17 mouse cellular contexts compared by ENCODE assay signal in genomic region chr12:109010070-109010649, GRCm38 (mm10). TPM values are rescaled to one million over a fixed set of nuclear protein-coding genes. Genes with fewer than 3 reads are reported as not detected.
A peak's percentile ranks its signal among the peaks of the same experiment; 100 is the strongest.
DNase-seq lines count a peak whose midpoint lies in the region; ATAC-seq and TF ChIP-seq lines count a peak whose summit lies in the region.
"Had no signal": no experiment of that assay in that cellular context is flagged by ENCODE, and none has a peak within 500 bp of the region (broad histone marks: within the 10 kb centered on the region; RNA-seq: fewer than 3 reads in every experiment).

No protein-coding gene starts in this region.

- H3K9me3 ChIP-seq in embryonic facial prominence, embryonic 15.5 days (replicated peaks) = no peaks in the 10 kb centered on the region
- no peaks in the 10 kb centered on the region for H3K9me3 ChIP-seq in forebrain, postnatal 0 days (ENCODE audit: low read length)
- H3K9me3 ChIP-seq in midbrain, embryonic 14.5 days (ENCODE audit: control insufficient read depth, low read length) = no peaks in the 10 kb centered on the region
- H3K9me3 ChIP-seq in liver, postnatal 0 days (ENCODE audit: low read length) = no peaks in the 10 kb centered on the region
- no peaks in the 10 kb centered on the region for H3K9me3 ChIP-seq in heart, embryonic 12.5 days (replicated peaks)
- H3K9me3 ChIP-seq: kidney, embryonic 15.5 days; limb, embryonic 13.5 days; stomach, embryonic 15.5 days had no signal

- no peak for TF ChIP-seq CTCF in forebrain, postnatal 0 days (IDR thresholded peaks at IDR 0.05; ENCODE audit: low read depth)
- TF ChIP-seq CTCF in liver, postnatal 0 days (IDR thresholded peaks at IDR 0.05; ENCODE audit: low read depth) = no peak

- WGBS in embryonic facial prominence, embryonic 15.5 days = 89% methylated on average over 18 of the region's 18 CpGs
- WGBS in forebrain, postnatal 0 days = 29% methylated on average over 18 of the region's 18 CpGs
- WGBS in midbrain, embryonic 14.5 days = 70% methylated on average over 18 of the region's 18 CpGs
- 82% methylated on average over 18 of the region's 18 CpGs for WGBS in liver, postnatal 0 days (ENCODE audit: insufficient replicate concordance)
- WGBS in heart, embryonic 12.5 days = 79% methylated on average over 18 of the region's 18 CpGs

- H3K4me2 ChIP-seq in embryonic facial prominence, embryonic 15.5 days (replicated peaks) = no peak overlapping the region
- peak overlapping the region; percentile 21; the same call in 1 of the 2 replicates for H3K4me2 ChIP-seq in forebrain, postnatal 0 days (ENCODE audit: low read depth)
- H3K4me2 ChIP-seq in midbrain, embryonic 14.5 days (ENCODE audit: low read length) = peak overlapping the region; percentile 10; the same call in 1 of the 2 replicates
- no peak overlapping the region for H3K4me2 ChIP-seq in liver, postnatal 0 days (ENCODE audit: low read depth, low read length)
- H3K4me2 ChIP-seq in heart, embryonic 12.5 days = no peak overlapping the region
- H3K4me2 ChIP-seq: kidney, embryonic 15.5 days; limb, embryonic 13.5 days; stomach, embryonic 15.5 days had no signal

- H3K27ac ChIP-seq in embryonic facial prominence, embryonic 15.5 days (replicated peaks) = no peak overlapping the region
- no peak overlapping the region for H3K27ac ChIP-seq in forebrain, postnatal 0 days (ENCODE audit: low read depth, low read length)
- peak overlapping the region; percentile 64 for H3K27ac ChIP-seq in midbrain, embryonic 14.5 days (replicated peaks; ENCODE audit: low read depth, low read length)
- no peak overlapping the region for H3K27ac ChIP-seq in liver, postnatal 0 days (ENCODE audit: low read depth)
- H3K27ac ChIP-seq in heart, embryonic 12.5 days (ENCODE audit: poor library complexity, severe bottlenecking) = no peak overlapping the region
- H3K27ac ChIP-seq: kidney, embryonic 15.5 days; layer of hippocampus, adult 2 months; limb, embryonic 13.5 days; stomach, embryonic 15.5 days had no signal

- DNase-seq in left cerebral cortex, postnatal 25 days (ENCODE audit: low spot score in 2 of 2) = peak; percentile 6 to 47
- no peak for DNase-seq in left cerebral cortex, adult 11 months (ENCODE audit: low spot score)
- peak; percentile 39 for DNase-seq in forebrain, postnatal 0 days
- DNase-seq in midbrain, embryonic 14.5 days = peak; percentile 64
- no peak for DNase-seq in layer of hippocampus, postnatal 10 days (ENCODE audit: low spot score in 2 of 2)
- DNase-seq in liver, postnatal 0 days = no peak
- DNase-seq: cerebellum, adult 9-10 months; embryo, embryonic 11 days; heart, adult 18-20 months had no signal

- H3K4me3 ChIP-seq in embryonic facial prominence, embryonic 15.5 days (replicated peaks) = no peak overlapping the region
- no peak overlapping the region for H3K4me3 ChIP-seq in forebrain, postnatal 0 days (ENCODE audit: low read depth, low read length)
- H3K4me3 ChIP-seq in midbrain, embryonic 14.5 days (replicated peaks; ENCODE audit: low read depth, low read length) = no peak overlapping the region
- H3K4me3 ChIP-seq in liver, postnatal 0 days (ENCODE audit: low read depth, low read length) = no peak overlapping the region
- no peak overlapping the region for H3K4me3 ChIP-seq in heart, embryonic 12.5 days
- H3K4me3 ChIP-seq: erythroblast, embryonic 14.5 days; kidney, embryonic 15.5 days; layer of hippocampus, adult 2 months; limb, embryonic 13.5 days; stomach, embryonic 15.5 days had no signal

- no peaks in the 10 kb centered on the region for H3K4me1 ChIP-seq in embryonic facial prominence, embryonic 15.5 days
- no peaks in the 10 kb centered on the region for H3K4me1 ChIP-seq in forebrain, postnatal 0 days (ENCODE audit: insufficient read depth)
- peaks cover 16% of the 10 kb centered on the region; the same call in 1 of the 2 replicates for H3K4me1 ChIP-seq in midbrain, embryonic 14.5 days (ENCODE audit: control insufficient read depth, insufficient read depth, low read length)
- no peaks in the 10 kb centered on the region for H3K4me1 ChIP-seq in liver, postnatal 0 days (ENCODE audit: insufficient read depth)
- no peaks in the 10 kb centered on the region for H3K4me1 ChIP-seq in heart, embryonic 12.5 days (replicated peaks)
- H3K4me1 ChIP-seq: stomach, embryonic 15.5 days had no signal

- peak; percentile 80 for ATAC-seq in embryonic facial prominence, embryonic 15.5 days (ENCODE audit: insufficient number of reproducible peaks, low FRiP score, low TSS enrichment, low read depth)
- ATAC-seq in forebrain, postnatal 0 days = peak; percentile 70
- ATAC-seq in midbrain, embryonic 14.5 days (ENCODE audit: low FRiP score, low TSS enrichment) = peak; percentile 63
- ATAC-seq in liver, postnatal 0 days = no peak
- ATAC-seq in heart, embryonic 12.5 days (ENCODE audit: insufficient number of reproducible peaks, low FRiP score) = no peak
- ATAC-seq: inflammation-experienced regulatory T-cells, adult 6 months had no signal

- no peak for TF ChIP-seq EP300 in liver, postnatal 0 days (IDR thresholded peaks at IDR 0.05; ENCODE audit: low read depth)

- H3K36me3 ChIP-seq in embryonic facial prominence, embryonic 15.5 days = no peaks in the 10 kb centered on the region
- no peaks in the 10 kb centered on the region for H3K36me3 ChIP-seq in forebrain, postnatal 0 days (ENCODE audit: insufficient read depth)
- H3K36me3 ChIP-seq in midbrain, embryonic 14.5 days (ENCODE audit: control insufficient read depth, insufficient read depth, low read length) = no peaks in the 10 kb centered on the region
- H3K36me3 ChIP-seq in liver, postnatal 0 days (replicated peaks; ENCODE audit: insufficient read depth, low read length) = no peaks in the 10 kb centered on the region
- H3K36me3 ChIP-seq in heart, embryonic 12.5 days = no peaks in the 10 kb centered on the region
- H3K36me3 ChIP-seq: kidney, embryonic 15.5 days; limb, embryonic 13.5 days; stomach, embryonic 15.5 days had no signal

- intact Hi-C loops in left cerebral cortex, postnatal 25 days (cut with DNase I) = no loop called here

- no peaks in the 10 kb centered on the region for H3K27me3 ChIP-seq in embryonic facial prominence, embryonic 15.5 days
- no peaks in the 10 kb centered on the region for H3K27me3 ChIP-seq in forebrain, postnatal 0 days (ENCODE audit: insufficient read depth, low read length)
- H3K27me3 ChIP-seq in midbrain, embryonic 14.5 days (ENCODE audit: control insufficient read depth, insufficient read depth, low read length) = no peaks in the 10 kb centered on the region
- no peaks in the 10 kb centered on the region for H3K27me3 ChIP-seq in liver, postnatal 0 days (ENCODE audit: insufficient read depth, low read length)
- 0 out of 2 replicates have a peak, but pooled peaks cover 3% of the 10 kb centered on the region for H3K27me3 ChIP-seq in heart, embryonic 12.5 days (replicated peaks)
- H3K27me3 ChIP-seq: kidney, embryonic 15.5 days; stomach, embryonic 15.5 days had no signal

- H3K9ac ChIP-seq in embryonic facial prominence, embryonic 15.5 days = no peak overlapping the region
- H3K9ac ChIP-seq in forebrain, postnatal 0 days = no peak overlapping the region
- H3K9ac ChIP-seq in midbrain, embryonic 14.5 days (replicated peaks; ENCODE audit: low read length) = no peak overlapping the region
- H3K9ac ChIP-seq in liver, postnatal 0 days (replicated peaks) = no peak overlapping the region
- H3K9ac ChIP-seq in heart, embryonic 12.5 days = no peak overlapping the region
- H3K9ac ChIP-seq: kidney, embryonic 15.5 days; limb, embryonic 13.5 days; stomach, embryonic 15.5 days had no signal

RNA-seq across cellular contexts. Expression of gene Begain, which starts 57.9 kb away (rescaled TPM):
- total RNA-seq in left cerebral cortex, postnatal 25 days (2021) = 100 to 1,000 TPM; 146 to 149 TPM
- polyA plus RNA-seq in embryonic facial prominence, embryonic 15.5 days (2015; fragmentation: Nextera tagmentation; extraction: Ambion mirVana) = 15.1 and 16.8 TPM in 2 replicates
- total RNA-seq in forebrain, postnatal 0 days (2014; rRNA removed) = 50.2 and 61.2 TPM in 2 replicates
- polyA plus RNA-seq in forebrain, postnatal 0 days (2015; fragmentation: Nextera tagmentation; extraction: Ambion mirVana) = 20.8 and 25.9 TPM in 2 replicates
- 27.3 and 33.1 TPM in 2 replicates for polyA plus RNA-seq in midbrain, embryonic 14.5 days (2014; fragmentation: Nextera tagmentation; extraction: Ambion mirVana)
- total RNA-seq in layer of hippocampus, postnatal 10 days (2021) = 100 to 1,000 TPM; 164 to 176 TPM
- polyA plus RNA-seq in liver, postnatal 0 days (2015; fragmentation: Nextera tagmentation; extraction: Ambion mirVana) = 0.24 and 0.27 TPM in 2 replicates
- 1.4 and 1.8 TPM in 2 replicates for polyA plus RNA-seq in heart, embryonic 12.5 days (2016; fragmentation: Nextera tagmentation; extraction: Ambion mirVana)
- polyA plus RNA-seq: erythroblast, embryonic 14.5 days had no signal

Comparison
In these comparisons a context has a peak if more than half of its experiments do, and no peak if none do; other contexts are left out.
1. DNase-seq: peak in left cerebral cortex, postnatal 25 days (2 of 2), forebrain, postnatal 0 days (single experiment) and midbrain, embryonic 14.5 days (single experiment); none in left cerebral cortex, adult 11 months (single experiment), layer of hippocampus, postnatal 10 days (0 of 2) and liver, postnatal 0 days (single experiment).
2. ATAC-seq: peak in embryonic facial prominence, embryonic 15.5 days (single experiment), forebrain, postnatal 0 days (single experiment) and midbrain, embryonic 14.5 days (single experiment); none in liver, postnatal 0 days (single experiment) and heart, embryonic 12.5 days (single experiment).
3. H3K4me2 ChIP-seq: peak in forebrain, postnatal 0 days (single experiment) and midbrain, embryonic 14.5 days (single experiment); none in embryonic facial prominence, embryonic 15.5 days (single experiment), liver, postnatal 0 days (single experiment) and heart, embryonic 12.5 days (single experiment).